Mouse (Mus musculus) small intestine, adult 2 months (tissue): Measurements from ENCODE around the gene Rps26. TPM values are rescaled to one million over a fixed set of nuclear protein-coding genes. Genes with fewer than 3 reads are reported as not detected.

Source experiments
- H3K27ac ChIP-seq: fragments of 200-500 bp; 2 replicates; pipeline ENCODE4 v1.5.1; 2012; ENCODE audit warnings: low read depth, low read length, control low read depth, inconsistent platforms; ENCODE audit not compliant: insufficient read depth
- H3K27me3 ChIP-seq: fragments of 200-500 bp; 2 replicates; pipeline ENCODE4 v1.6.1; 2012; ENCODE audit warnings: mild to moderate bottlenecking, moderate library complexity, low read length, inconsistent platforms; ENCODE audit not compliant: control insufficient read depth, insufficient read depth
- H3K36me3 ChIP-seq: fragments of 200-500 bp; 2 replicates; pipeline ENCODE4 v1.6.1; 2012; ENCODE audit warnings: mild to moderate bottlenecking, low read length, control low read depth, inconsistent platforms; ENCODE audit not compliant: control insufficient read depth, insufficient read depth
- H3K4me1 ChIP-seq: fragments of 200-500 bp; 2 replicates; pipeline ENCODE4 v1.6.1; 2012; ENCODE audit warnings: low read length, inconsistent platforms, mixed read lengths; ENCODE audit not compliant: control insufficient read depth, insufficient read depth, insufficient read length
- H3K4me3 ChIP-seq: fragments of 200-500 bp; 2 replicates; pipeline ENCODE4 v1.5.1; 2012; ENCODE audit warnings: low read depth, mild to moderate bottlenecking, control low read depth, inconsistent platforms, low read length, moderate library complexity
- CTCF ChIP-seq: fragments of 200-500 bp; IDR thresholded peaks from 2 replicates; pipeline ENCODE4 v1.5.1; 2012; ENCODE audit warnings: low read depth, mild to moderate bottlenecking, control low read depth, inconsistent platforms, low read length, moderate library complexity, mixed read lengths; ENCODE audit not compliant: insufficient replicate concordance, insufficient read length; ENCODE audit errors: extremely low read depth
- POLR2A ChIP-seq: fragments of 200-500 bp; IDR thresholded peaks from 2 replicates; pipeline ENCODE4 v1.6.1; 2012; ENCODE audit warnings: low read depth, mild to moderate bottlenecking, control low read depth, inconsistent platforms, low read length, moderate library complexity
- WGBS: fragments of 180-500 bp; shearing (Covaris S2); methylation state at CpG from one replicate; pipeline ENCODE4 v1.1.7; 2018; 5-methylcytosine and 5-hydroxymethylcytosine counted together
- polyA plus RNA-seq: library from polyadenylated mRNA; depleted of rRNA; stranded (reverse); fragments of >200 nt; gene quantifications from 2 replicates; pipeline ENCODE4 v1.2.3, GENCODE M21; 2012; rRNA removed

Gene Rps26
- polyA plus RNA-seq = 439 and 930 TPM in 2 replicates

DNA sequence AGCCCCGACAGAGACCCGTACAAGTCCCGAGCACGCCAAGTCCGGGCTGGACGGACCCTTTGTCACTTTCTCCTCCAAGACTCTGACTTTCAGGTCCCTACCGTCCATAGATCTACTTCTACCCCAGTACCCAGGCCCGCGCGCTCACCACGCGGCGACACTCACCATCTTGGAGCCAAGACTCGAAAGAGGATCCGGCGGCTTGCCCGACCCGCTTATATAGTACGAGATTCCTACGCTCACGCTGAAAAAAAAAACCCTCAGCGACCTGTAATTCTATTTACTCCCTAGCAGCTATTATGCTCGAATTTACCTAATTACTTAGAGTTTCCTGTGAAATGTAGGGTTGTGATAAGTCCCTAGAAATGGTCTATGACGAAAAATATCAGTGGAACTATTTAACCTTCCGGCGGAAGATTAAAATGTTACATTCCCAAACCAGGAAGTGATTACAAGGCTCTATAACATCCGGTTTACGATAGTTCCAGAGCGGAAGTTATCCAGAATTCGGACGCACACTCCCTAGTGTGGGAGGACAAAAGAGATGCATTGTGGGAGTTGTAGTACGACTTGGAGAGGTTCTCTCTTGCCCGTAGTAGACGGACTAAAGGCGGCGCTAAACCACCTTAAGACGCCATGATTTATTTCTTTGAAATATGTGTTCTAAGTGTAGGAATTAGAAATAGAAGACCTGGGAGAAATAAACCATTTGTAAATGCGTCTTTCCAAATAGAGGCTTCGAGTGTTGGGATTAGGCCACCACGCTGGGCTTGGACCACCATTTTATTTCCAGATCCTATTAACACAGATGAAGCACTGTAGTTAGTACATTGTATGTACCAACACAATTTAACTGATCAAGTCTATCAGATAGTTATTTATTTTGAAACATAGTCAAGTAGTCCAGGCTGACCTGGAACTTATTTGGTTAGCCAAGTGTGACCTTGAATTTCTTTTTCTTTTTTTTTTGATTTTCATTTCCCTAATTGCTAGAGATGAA is at the start of gene Rps26:
Gene Rps26 (minus strand): TSS at position 437 of the 1,000 bp plus-strand sequence.
- TF ChIP-seq CTCF (no peak), POLR2A (peak; percentile 93)
- H3K27me3 ChIP-seq = no peaks in the 10 kb centered on the region
- H3K4me1 ChIP-seq = peaks cover 9% of the 10 kb centered on the region; the same call in 1 of the 2 replicates
- peak within 1 kb of the TSS; percentile 96 for H3K4me3 ChIP-seq
- H3K27ac ChIP-seq = peak within 1 kb of the TSS; percentile 43
- WGBS = 2% methylated on average over 40 of the region's 40 CpGs
- H3K36me3 ChIP-seq = peaks cover 14% of the 10 kb centered on the region

DNA sequence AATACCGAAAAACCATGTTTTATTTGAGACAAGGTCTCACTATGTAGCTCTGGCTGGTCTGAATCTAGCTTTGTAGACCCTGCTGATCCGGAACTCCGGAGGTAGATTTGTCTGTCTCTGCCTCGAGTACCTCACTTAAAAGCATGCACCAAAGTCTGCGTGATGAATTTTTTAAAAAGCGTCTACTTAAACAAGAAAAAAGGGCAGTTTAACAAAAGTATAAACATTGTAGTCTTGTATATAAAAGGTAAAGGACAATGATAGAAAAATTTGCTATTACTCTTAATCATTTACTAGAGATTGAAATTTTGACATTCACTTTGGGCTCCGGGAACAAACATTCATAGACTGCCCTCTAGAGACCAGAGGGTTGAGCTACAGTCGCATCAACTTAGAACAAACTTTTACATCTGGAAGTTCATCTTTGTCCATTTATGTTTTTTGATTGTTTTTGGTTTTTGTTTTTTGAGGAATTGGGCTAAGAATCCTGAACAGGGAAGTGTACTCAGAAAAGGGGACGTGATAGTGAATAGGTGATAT is 48.0 kb upstream of the Rps26 start:
- no peak for TF ChIP-seq POLR2A
- no peak for TF ChIP-seq CTCF
- peaks cover 3% of the 10 kb centered on the region; the same call in 1 of the 2 replicates for H3K4me1 ChIP-seq
- peak overlapping the region; percentile 69 for H3K4me3 ChIP-seq
- H3K27me3 ChIP-seq = no peaks in the 10 kb centered on the region
- peak overlapping the region; percentile 22; the same call in 1 of the 2 replicates for H3K27ac ChIP-seq
- WGBS = under 1% methylated on average over 9 of the region's 9 CpGs
- H3K36me3 ChIP-seq = peaks cover 5% of the 10 kb centered on the region; the same call in 1 of the 2 replicates

DNA sequence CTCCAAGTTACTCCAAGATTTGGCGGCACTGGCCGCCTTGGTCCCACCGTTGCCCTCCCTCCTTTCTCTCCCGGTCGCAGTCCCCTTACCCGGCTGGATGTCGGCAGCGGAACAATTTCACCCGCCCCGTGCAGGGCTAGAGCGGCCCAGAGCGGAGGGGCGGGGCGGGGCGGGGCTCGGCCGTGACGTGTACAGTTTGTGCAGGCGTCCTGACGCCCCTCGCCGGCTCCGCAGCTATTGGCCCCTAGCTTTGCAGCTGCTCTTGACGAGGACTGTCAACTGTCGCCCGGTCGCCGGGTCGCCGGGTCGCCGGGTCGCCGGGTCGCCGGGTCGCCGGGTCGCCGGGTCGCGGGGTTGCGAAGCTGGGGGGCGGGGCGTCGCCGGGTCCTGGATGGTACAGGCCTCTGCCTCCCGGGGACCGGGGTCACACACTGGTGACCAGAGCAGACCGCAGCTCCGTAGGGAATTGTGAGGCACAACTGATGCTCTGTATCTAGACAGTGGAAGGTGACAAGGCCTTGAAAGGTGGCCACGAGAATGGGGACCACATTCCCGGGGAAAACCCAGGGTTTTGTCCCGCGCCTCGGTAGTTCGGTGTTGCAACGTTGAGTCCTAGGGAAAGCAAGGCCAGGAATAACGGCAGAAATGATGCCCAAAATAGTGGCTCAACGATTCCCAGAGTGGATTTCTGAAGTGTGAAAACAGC is 47.4 kb upstream of the Rps26 start, which contains the start of gene Suox:
Gene Suox (minus strand): TSS at position 311 of the 706 bp plus-strand sequence.
- peak within 1 kb of the TSS; percentile 69 for H3K4me3 ChIP-seq
- peak within 1 kb of the TSS; percentile 50 for H3K27ac ChIP-seq
- H3K4me1 ChIP-seq = peaks cover 3% of the 10 kb centered on the region; the same call in 1 of the 2 replicates
- peak; percentile 18; the same call in 1 of the 2 replicates for TF ChIP-seq CTCF
- TF ChIP-seq POLR2A = peak; percentile 54
- under 1% methylated on average over 60 of the region's 60 CpGs for WGBS
- H3K36me3 ChIP-seq = peaks cover 1% of the 10 kb centered on the region; the same call in 1 of the 2 replicates
- no peaks in the 10 kb centered on the region for H3K27me3 ChIP-seq

DNA sequence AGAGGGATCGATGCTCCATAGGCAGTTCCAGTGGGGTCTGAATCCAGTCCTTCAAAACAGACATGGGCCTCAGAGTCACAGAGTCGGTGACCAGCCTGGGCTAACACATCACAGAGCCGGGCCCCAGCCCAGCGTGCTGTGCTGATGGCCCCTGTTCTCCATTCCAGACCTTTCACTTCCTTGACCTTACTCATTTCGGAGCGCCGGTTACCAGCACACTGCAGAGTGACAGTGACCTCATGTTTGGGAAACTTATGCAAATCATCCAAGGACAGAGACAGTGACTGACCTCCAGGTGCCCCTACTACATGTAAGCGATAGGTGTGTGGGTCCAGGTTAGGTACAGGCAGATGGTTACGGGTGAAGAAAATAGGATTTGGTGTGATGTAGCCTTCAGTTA is 44.6 kb upstream of the Rps26 start:
- no peak overlapping the region for H3K27ac ChIP-seq
- no peaks in the 10 kb centered on the region for H3K27me3 ChIP-seq
- peaks cover 3% of the 10 kb centered on the region; the same call in 1 of the 2 replicates for H3K4me1 ChIP-seq
- no peaks in the 10 kb centered on the region for H3K36me3 ChIP-seq
- WGBS = 98% methylated on average over 9 of the region's 9 CpGs
- TF ChIP-seq POLR2A = no peak
- no peak for TF ChIP-seq CTCF
- H3K4me3 ChIP-seq = no peak overlapping the region

DNA sequence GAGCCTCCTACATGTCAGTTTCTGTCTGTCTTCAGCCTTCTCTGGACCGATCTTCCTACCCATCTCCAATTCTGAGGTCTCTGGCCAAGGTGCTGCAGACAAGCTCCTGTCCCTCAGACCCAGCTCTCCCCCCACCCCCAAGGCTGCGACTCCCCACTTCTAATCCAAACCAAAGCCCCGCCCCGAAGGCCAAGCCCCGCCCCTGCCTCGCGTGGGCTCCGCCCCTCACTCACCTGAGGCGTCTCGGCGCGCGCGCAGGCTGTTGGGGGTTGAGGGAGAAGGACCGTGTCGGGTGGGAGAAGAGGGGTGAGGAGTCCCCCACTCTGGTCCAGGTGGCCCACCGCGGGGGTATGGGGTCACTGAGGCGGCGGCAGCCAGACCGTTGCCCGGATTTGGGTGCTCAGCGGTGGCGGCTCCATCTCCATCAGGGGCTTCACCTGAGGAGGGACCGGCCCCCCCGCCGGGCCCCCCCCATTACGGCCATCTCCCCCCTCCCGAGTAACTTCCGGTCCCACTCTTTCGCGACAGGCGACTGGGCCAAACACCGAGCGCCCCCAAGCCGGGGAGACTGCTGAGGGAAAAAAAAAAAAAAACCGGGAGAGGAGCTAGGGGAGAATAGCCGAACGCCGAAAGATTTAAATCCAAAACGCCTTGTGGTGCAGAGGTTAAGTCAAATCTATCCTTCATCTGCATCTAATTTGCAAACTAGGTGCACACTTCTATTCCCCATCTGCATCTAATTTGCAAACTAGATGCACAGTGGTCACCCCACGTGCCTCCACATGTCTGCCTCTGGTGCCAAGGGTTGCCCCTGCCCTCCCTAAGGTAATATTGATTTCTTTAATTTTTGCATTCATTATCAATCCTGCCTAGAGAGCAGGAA is 42.5 kb upstream of the Rps26 start:
- Histone ChIP-seq H3K4me1 (peaks cover 3% of the 10 kb centered on the region; the same call in 1 of the 2 replicates), H3K27ac (no peak overlapping the region), H3K27me3 (no peaks in the 10 kb centered on the region), H3K4me3 (peak overlapping the region; percentile 86), H3K36me3 (no peaks in the 10 kb centered on the region)
- WGBS = 1% methylated on average over 42 of the region's 42 CpGs
- TF ChIP-seq POLR2A (no peak), CTCF (no peak)

DNA sequence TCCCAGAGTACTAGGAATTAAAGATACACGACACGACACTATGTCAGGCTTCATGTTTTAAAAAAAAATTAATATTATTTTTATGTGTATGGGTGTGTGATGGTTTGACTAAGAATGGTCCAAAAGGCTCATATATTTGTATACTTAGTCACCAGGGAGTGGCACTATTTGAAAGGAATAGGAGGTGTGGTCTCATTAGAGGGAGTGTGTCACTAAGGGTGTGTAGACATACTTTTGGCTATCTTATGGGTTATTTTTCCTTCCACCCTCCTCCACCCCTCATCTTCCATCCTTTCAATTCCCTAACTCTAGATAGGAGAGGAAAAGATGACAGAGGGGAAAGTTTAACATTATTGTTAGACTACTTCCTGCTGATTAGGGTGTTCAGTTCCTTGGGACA is 39.3 kb upstream of the Rps26 start:
- Histone ChIP-seq H3K27ac (no peak overlapping the region), H3K4me3 (no peak overlapping the region), H3K4me1 (no peaks in the 10 kb centered on the region), H3K36me3 (no peaks in the 10 kb centered on the region), H3K27me3 (no peaks in the 10 kb centered on the region)
- TF ChIP-seq CTCF = no peak
- 94% methylated on average over 2 of the region's 2 CpGs for WGBS
